Mouse (Mus musculus) C2C12 (cell line): Measurements from ENCODE around the gene Dync1i1.
"Not testable (repeated sequence)": the region's sequence is repeated elsewhere in the genome, so short reads cannot be mapped to it uniquely, and the experiment has no call there.

Source experiments
- CTCF ChIP-seq: IDR thresholded peaks from one replicate; pipeline ENCODE4 v1.5.1; 2011; ENCODE audit not compliant: control insufficient read depth, insufficient read depth, insufficient read length
- MAX ChIP-seq: IDR thresholded peaks from one replicate; pipeline ENCODE4 v1.6.1; 2011; ENCODE audit warnings: mild to moderate bottlenecking, control low read depth
- USF1 ChIP-seq: IDR thresholded peaks from one replicate; pipeline ENCODE4 v1.6.1; 2011; ENCODE audit warnings: low read depth, mild to moderate bottlenecking, control low read depth, moderate library complexity

- not testable (repeated sequence) for TF ChIP-seq CTCF, USF1, MAX
These were observed 17.5 kb upstream of the Dync1i1 start for GRCm38 (mm10) chr6:5707894-5708293.
